Mouse (Mus musculus): ENCODE data around the gene 2300002M23Rik. TPM values are rescaled to one million over a fixed set of nuclear protein-coding genes. Genes with fewer than 3 reads are reported as not detected.

Gene 2300002M23Rik
- not detected for polyA plus RNA-seq (2015; fragmentation: Illumina TruSeq; extraction: RNeasy Lipid Tissue Mini Kit (QIAGEN cat#74804); ENCODE audit: insufficient read depth, low read depth, low replicate concordance)

GRCm38 (mm10) chr17:35567150-35567549 lies at the start of gene 2300002M23Rik:
Gene 2300002M23Rik, plus strand, starts transcription at chr17:35567450.

GRCm38 (mm10) chr17:35532901-35533300 lies 34.3 kb upstream of the 2300002M23Rik start, which contains the start of gene Psors1c2:
Gene Psors1c2, plus strand, starts transcription at chr17:35533201.

DNA sequence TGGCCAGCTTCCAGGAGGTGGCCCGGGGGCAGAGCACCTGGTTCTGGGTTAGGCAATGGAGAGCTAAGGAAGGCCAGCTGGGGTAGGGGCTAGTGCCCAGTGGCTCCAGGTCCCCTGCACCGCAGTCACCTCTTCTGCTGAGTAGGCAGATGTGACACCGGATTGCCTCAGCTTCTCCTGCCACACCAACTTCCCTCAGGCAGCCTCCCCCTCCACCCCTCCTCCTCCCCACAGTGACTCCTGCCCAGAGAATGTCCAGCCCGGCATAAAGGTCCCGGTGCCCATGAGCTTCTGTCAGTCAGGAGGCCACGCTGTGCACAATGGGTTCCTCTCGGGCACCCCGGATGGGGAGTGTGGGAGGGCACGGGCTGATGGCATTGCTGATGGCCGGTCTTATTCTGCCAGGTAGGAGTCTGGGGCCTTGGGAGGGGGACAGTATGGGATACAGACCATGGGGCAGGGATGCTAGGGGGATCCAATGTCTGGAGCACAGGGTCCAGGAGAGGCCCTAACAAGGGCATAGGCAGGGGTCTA lies 15.3 kb upstream of the 2300002M23Rik start, which contains the start of gene Cdsn:
Cdsn (plus strand) TSS at position 248 of the 534 bp plus-strand sequence.

GRCm38 (mm10) chr17:35601249-35601648 lies 34.0 kb downstream of the 2300002M23Rik start, which contains the start of gene Sfta2:
Gene Sfta2, plus strand, starts transcription at chr17:35601549.

Other genes starting within 250 kb of the 2300002M23Rik start
- not detected for gene H2-Q1, start 247.0 kb upstream of the 2300002M23Rik start, polyA plus RNA-seq (2015; fragmentation: Illumina TruSeq; extraction: RNeasy Lipid Tissue Mini Kit (QIAGEN cat#74804); ENCODE audit: insufficient read depth, low read depth, low replicate concordance)
- 8.9 TPM for gene H2-Q2, start 225.2 kb upstream of the 2300002M23Rik start, polyA plus RNA-seq (2015; fragmentation: Illumina TruSeq; extraction: RNeasy Lipid Tissue Mini Kit (QIAGEN cat#74804); ENCODE audit: insufficient read depth, low read depth, low replicate concordance)
- gene H2-Q4, start 187.8 kb upstream of the 2300002M23Rik start, polyA plus RNA-seq (2015; fragmentation: Illumina TruSeq; extraction: RNeasy Lipid Tissue Mini Kit (QIAGEN cat#74804); ENCODE audit: insufficient read depth, low read depth, low replicate concordance), result 22.5 TPM
- 6.3 TPM for gene H2-Q6, start 142.6 kb upstream of the 2300002M23Rik start, polyA plus RNA-seq (2015; fragmentation: Illumina TruSeq; extraction: RNeasy Lipid Tissue Mini Kit (QIAGEN cat#74804); ENCODE audit: insufficient read depth, low read depth, low replicate concordance)
- gene H2-Q7, start 128.3 kb upstream of the 2300002M23Rik start, polyA plus RNA-seq (2015; fragmentation: Illumina TruSeq; extraction: RNeasy Lipid Tissue Mini Kit (QIAGEN cat#74804); ENCODE audit: insufficient read depth, low read depth, low replicate concordance), result 8.5 TPM
- gene H2-Q10, start 97.4 kb upstream of the 2300002M23Rik start, polyA plus RNA-seq (2015; fragmentation: Illumina TruSeq; extraction: RNeasy Lipid Tissue Mini Kit (QIAGEN cat#74804); ENCODE audit: insufficient read depth, low read depth, low replicate concordance), result 0.96 TPM
- not detected for gene Pou5f1, start 61.4 kb upstream of the 2300002M23Rik start, polyA plus RNA-seq (2015; fragmentation: Illumina TruSeq; extraction: RNeasy Lipid Tissue Mini Kit (QIAGEN cat#74804); ENCODE audit: insufficient read depth, low read depth, low replicate concordance)
- 1.3 TPM for gene Tcf19, start 50.6 kb upstream of the 2300002M23Rik start, polyA plus RNA-seq (2015; fragmentation: Illumina TruSeq; extraction: RNeasy Lipid Tissue Mini Kit (QIAGEN cat#74804); ENCODE audit: insufficient read depth, low read depth, low replicate concordance)
- gene Cchcr1, start 50.4 kb upstream of the 2300002M23Rik start, polyA plus RNA-seq (2015; fragmentation: Illumina TruSeq; extraction: RNeasy Lipid Tissue Mini Kit (QIAGEN cat#74804); ENCODE audit: insufficient read depth, low read depth, low replicate concordance), result 3.6 TPM
- gene Psors1c2, start 34.2 kb upstream of the 2300002M23Rik start, polyA plus RNA-seq (2015; fragmentation: Illumina TruSeq; extraction: RNeasy Lipid Tissue Mini Kit (QIAGEN cat#74804); ENCODE audit: insufficient read depth, low read depth, low replicate concordance), result not detected
- not detected for gene Cdsn, start 15.3 kb upstream of the 2300002M23Rik start, polyA plus RNA-seq (2015; fragmentation: Illumina TruSeq; extraction: RNeasy Lipid Tissue Mini Kit (QIAGEN cat#74804); ENCODE audit: insufficient read depth, low read depth, low replicate concordance)
- gene Sfta2, start 34.1 kb downstream of the 2300002M23Rik start, polyA plus RNA-seq (2015; fragmentation: Illumina TruSeq; extraction: RNeasy Lipid Tissue Mini Kit (QIAGEN cat#74804); ENCODE audit: insufficient read depth, low read depth, low replicate concordance), result not detected
- gene Gm9573, start 59.2 kb downstream of the 2300002M23Rik start, polyA plus RNA-seq (2015; fragmentation: Illumina TruSeq; extraction: RNeasy Lipid Tissue Mini Kit (QIAGEN cat#74804); ENCODE audit: insufficient read depth, low read depth, low replicate concordance), result not detected
- gene Mucl3, start 76.2 kb downstream of the 2300002M23Rik start, polyA plus RNA-seq (2015; fragmentation: Illumina TruSeq; extraction: RNeasy Lipid Tissue Mini Kit (QIAGEN cat#74804); ENCODE audit: insufficient read depth, low read depth, low replicate concordance), result not detected
- 5.8 TPM for gene Vars2, start 100.1 kb downstream of the 2300002M23Rik start, polyA plus RNA-seq (2015; fragmentation: Illumina TruSeq; extraction: RNeasy Lipid Tissue Mini Kit (QIAGEN cat#74804); ENCODE audit: insufficient read depth, low read depth, low replicate concordance)
- 4.2 TPM for gene Gtf2h4, start 106.3 kb downstream of the 2300002M23Rik start, polyA plus RNA-seq (2015; fragmentation: Illumina TruSeq; extraction: RNeasy Lipid Tissue Mini Kit (QIAGEN cat#74804); ENCODE audit: insufficient read depth, low read depth, low replicate concordance)
- gene Ddr1, start 137.2 kb downstream of the 2300002M23Rik start, polyA plus RNA-seq (2015; fragmentation: Illumina TruSeq; extraction: RNeasy Lipid Tissue Mini Kit (QIAGEN cat#74804); ENCODE audit: insufficient read depth, low read depth, low replicate concordance), result 10.7 TPM